Mouse (Mus musculus) T-helper 17 cell (primary cell): ENCODE measurements around the gene Prim1.

Experiments
- in situ Hi-C, 2 experiments: fragments of 300-600 bp; cut with MboI, MseI; formaldehyde crosslinking; loops; 1 replicate in 1 of 2; 2 replicates in 1 of 2; pipeline ENCODE4 v1.15.1; 2025; ENCODE audit warnings: high pct_unique_total_duplicates in 2 of 2

The Prim1 gene

GRCm38 (mm10) chr10:128015068-128015934 lies at the start of gene Prim1:
Prim1 (plus strand) TSS chr10:128015168.
- in situ Hi-C loops = no loop called here

- in situ Hi-C loops = no loop called here
These were observed 48.5 kb upstream of the Prim1 start for GRCm38 (mm10) chr10:127966506-127966905.

GRCm38 (mm10) chr10:127969820-127970219 lies 45.1 kb upstream of the Prim1 start:
- in situ Hi-C loops = no loop called here

GRCm38 (mm10) chr10:127970359-127970831 lies 44.6 kb upstream of the Prim1 start:
- in situ Hi-C loops = no loop called here

- in situ Hi-C loops = no loop called here
These were observed 43.8 kb upstream of the Prim1 start for GRCm38 (mm10) chr10:127971135-127971534.

GRCm38 (mm10) chr10:127974062-127974461 lies 40.9 kb upstream of the Prim1 start:
- in situ Hi-C loops = no loop called here

GRCm38 (mm10) chr10:127975503-127975902 lies 39.5 kb upstream of the Prim1 start:
- in situ Hi-C loops = no loop called here

- in situ Hi-C loops = no loop called here
These were observed 30.3 kb upstream of the Prim1 start for GRCm38 (mm10) chr10:127984650-127985049.

- in situ Hi-C loops = no loop called here
These were observed 29.4 kb upstream of the Prim1 start for GRCm38 (mm10) chr10:127985601-127986000.

- in situ Hi-C loops = no loop called here
These were observed 18.3 kb upstream of the Prim1 start for GRCm38 (mm10) chr10:127996690-127997089.

GRCm38 (mm10) chr10:127998260-127998659 lies 16.7 kb upstream of the Prim1 start:
- in situ Hi-C loops = no loop called here

- in situ Hi-C loops = no loop called here
These were observed 11.6 kb upstream of the Prim1 start for GRCm38 (mm10) chr10:128003281-128003801.

- in situ Hi-C loops = loop anchor here (5.0 kb wide), 2 partner anchors 43 to 48 kb away; no protein-coding TSS in a partner anchor
These were observed 10.1 kb upstream of the Prim1 start for GRCm38 (mm10) chr10:128004918-128005317.

- in situ Hi-C loops = loop anchor here (5.0 kb wide), 2 partner anchors 43 to 48 kb away; no protein-coding TSS in a partner anchor
These were observed 9.5 kb upstream of the Prim1 start for GRCm38 (mm10) chr10:128005479-128005878.

- in situ Hi-C loops = loop anchor here (5.0 kb wide), 2 partner anchors 45 to 50 kb away; no protein-coding TSS in a partner anchor
These were observed 7.5 kb upstream of the Prim1 start, which contains the start of gene Hsd17b6 for GRCm38 (mm10) chr10:128007446-128007845. Hsd17b6 (minus strand) TSS chr10:128007611.

GRCm38 (mm10) chr10:128008207-128008889 lies 6.6 kb upstream of the Prim1 start:
- in situ Hi-C loops = loop anchor here (5.0 kb wide), 2 partner anchors 46 to 51 kb away; no protein-coding TSS in a partner anchor

GRCm38 (mm10) chr10:128009735-128010134 lies 5.2 kb upstream of the Prim1 start:
- in situ Hi-C loops = loop anchor here (5.0 kb wide), 2 partner anchors 47 to 52 kb away; no protein-coding TSS in a partner anchor

GRCm38 (mm10) chr10:128022196-128022595 lies 7.2 kb downstream of the Prim1 start:
- in situ Hi-C loops = no loop called here

- in situ Hi-C loops = no loop called here
These were observed 8.5 kb downstream of the Prim1 start for GRCm38 (mm10) chr10:128023496-128023895.

GRCm38 (mm10) chr10:128029931-128030330 lies 15.0 kb downstream of the Prim1 start:
- in situ Hi-C loops = no loop called here

- in situ Hi-C loops = no loop called here
These were observed 15.9 kb downstream of the Prim1 start for GRCm38 (mm10) chr10:128030860-128031259.
